In the genomic region with DNA sequence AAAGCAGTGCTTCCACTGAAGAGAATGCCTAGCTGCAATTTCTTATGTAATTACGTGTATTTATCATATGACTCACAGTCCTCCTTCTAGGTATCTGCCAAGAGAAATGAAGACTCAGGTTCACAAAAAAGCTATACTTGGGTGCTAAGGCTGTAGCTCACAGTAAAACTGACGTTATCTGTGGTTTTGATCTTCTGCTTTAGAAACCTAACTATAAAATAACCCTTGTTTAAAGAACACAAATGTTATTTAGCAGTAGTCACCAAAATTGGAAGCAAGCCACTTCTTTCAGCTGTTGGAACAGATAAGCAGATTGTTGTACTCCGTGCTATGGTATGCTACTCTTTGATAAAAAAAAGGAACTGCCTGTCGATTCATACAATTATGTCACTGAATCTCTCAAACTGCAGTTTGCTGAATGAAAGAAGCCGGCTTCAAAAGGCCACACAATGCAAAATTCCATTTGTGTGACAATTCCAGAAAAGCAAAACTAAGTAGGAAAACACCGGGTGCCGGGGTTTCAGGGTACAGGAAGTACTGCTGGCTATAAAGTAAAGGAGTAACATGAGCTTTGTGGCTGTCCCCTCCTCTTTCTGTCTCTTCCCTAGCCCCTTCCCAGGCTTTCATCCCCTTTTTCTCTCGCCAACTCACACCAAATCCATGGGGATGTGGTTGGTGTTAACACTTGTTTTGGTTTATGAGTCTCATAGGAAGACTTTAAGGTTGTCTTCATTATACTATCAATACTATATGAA, we compare ENCODE assay signal across 9 mouse cellular contexts. TPM values are rescaled to one million over a fixed set of nuclear protein-coding genes. Genes with fewer than 3 reads are reported as not detected.
DNase-seq lines count a peak whose midpoint lies in the region; ATAC-seq and TF ChIP-seq lines count a peak whose summit lies in the region.
"Had no signal": no experiment of that assay in that cellular context is flagged by ENCODE, and none has a peak within 500 bp of the region (broad histone marks: within the 10 kb centered on the region; RNA-seq: fewer than 3 reads in every experiment).

No protein-coding gene starts in this region.

- H3K9ac ChIP-seq in heart, embryonic 15.5 days: no peak overlapping the region
- H3K9ac ChIP-seq: neural tube, embryonic 12.5 days had no signal

- peak overlapping the region; percentile 28; the same call in 1 of the 2 replicates for H3K27ac ChIP-seq in layer of hippocampus, adult 2 months
- peak overlapping the region; percentile 64 for H3K27ac ChIP-seq in heart, embryonic 15.5 days
- H3K27ac ChIP-seq: hindbrain, embryonic 10.5 days; neural tube, embryonic 12.5 days had no signal

- peak; percentile 23 to 31 for DNase-seq in layer of hippocampus, adult 2 months (ENCODE audit: low spot score in 2 of 2)
- no peak for DNase-seq in layer of hippocampus, postnatal 36 days
- peak; percentile 7 for DNase-seq in T-cell, adult 2 months (ENCODE audit: low spot score)
- no peak for DNase-seq in right cerebral cortex, postnatal 25 days
- no peak for DNase-seq in thymus, postnatal 0 days (ENCODE audit: low spot score)

- H3K4me1 ChIP-seq in heart, embryonic 15.5 days (replicated peaks): peaks cover 28% of the 10 kb centered on the region

- H3K4me3 ChIP-seq in layer of hippocampus, adult 2 months: no peak overlapping the region
- no peak overlapping the region for H3K4me3 ChIP-seq in heart, embryonic 15.5 days
- H3K4me3 ChIP-seq in myocyte: no peak overlapping the region
- H3K4me3 ChIP-seq: hindbrain, embryonic 10.5 days; neural tube, embryonic 12.5 days had no signal

- no peak overlapping the region for H3ac ChIP-seq in myocyte (ENCODE audit: control insufficient read depth, insufficient read length)

- peaks cover 39% of the 10 kb centered on the region for H3K79me2 ChIP-seq in myocyte (ENCODE audit: control insufficient read depth, insufficient read depth)

- H3K27me3 ChIP-seq in heart, embryonic 15.5 days: no peaks in the 10 kb centered on the region
- H3K27me3 ChIP-seq in myocyte (ENCODE audit: control insufficient read depth, insufficient read depth, insufficient read length): no peaks in the 10 kb centered on the region
- H3K27me3 ChIP-seq: neural tube, embryonic 12.5 days had no signal

- TF ChIP-seq POLR2A in myocyte (IDR thresholded peaks at IDR 0.05; ENCODE audit: insufficient read length, low read depth): no peak

- H3K36me3 ChIP-seq in heart, embryonic 15.5 days: no peaks in the 10 kb centered on the region
- H3K36me3 ChIP-seq in myocyte (ENCODE audit: control insufficient read depth, insufficient read depth): no peaks in the 10 kb centered on the region
- H3K36me3 ChIP-seq: neural tube, embryonic 12.5 days had no signal

- WGBS in heart, embryonic 15.5 days: 22% methylated on average over 8 of the region's 8 CpGs

- no peak for TF ChIP-seq CTCF in layer of hippocampus, adult 2 months (conservative IDR thresholded peaks at IDR 0.05)

- ATAC-seq in heart, embryonic 15.5 days (replicated peaks; ENCODE audit: insufficient number of reproducible peaks, insufficient read depth, low FRiP score, low read depth): no peak

- no peaks in the 10 kb centered on the region for H3K9me3 ChIP-seq in heart, embryonic 15.5 days (replicated peaks)
- H3K9me3 ChIP-seq: hindbrain, embryonic 10.5 days; neural tube, embryonic 12.5 days had no signal

- peak overlapping the region; percentile 33; the same call in 1 of the 2 replicates for H3K4me2 ChIP-seq in heart, embryonic 15.5 days
- peak overlapping the region; percentile 67 for H3K4me2 ChIP-seq in myocyte (ENCODE audit: low read depth)
- H3K4me2 ChIP-seq: neural tube, embryonic 12.5 days had no signal

TF ChIP-seq in myocyte, 11 proteins besides CTCF, POLR2A, EP300 and RAD21:
- no peak for TF ChIP-seq MAX (IDR thresholded peaks at IDR 0.05; ENCODE audit: low read depth)
- peak in 1 of 3 experiments; percentile 41 for TF ChIP-seq MYOD1 (IDR thresholded peaks at IDR 0.05; ENCODE audit: control insufficient read depth in 1 of 3, insufficient read length in 2 of 3, low read depth in 2 of 3)
- TF ChIP-seq CEBPB (IDR thresholded peaks at IDR 0.05; ENCODE audit: insufficient read depth, poor library complexity, severe bottlenecking): no peak

RNA-seq across cellular contexts. Expression of a gene that starts 17.0 kb away (rescaled TPM):
- 1 to 10 TPM; 7.2 to 7.5 TPM for total RNA-seq in layer of hippocampus, adult 2 months (2021)
- 1 to 10 TPM; 8.4 to 8.9 TPM for total RNA-seq in layer of hippocampus, postnatal 36 days (2021)
- 10.6 and 12.6 TPM in 2 replicates for polyA plus RNA-seq in heart, embryonic 15.5 days (2015; fragmentation: Nextera tagmentation; extraction: Ambion mirVana)
- 3.6 TPM for polyA plus RNA-seq in myocyte (2012; fragmentation: generic; extraction: Trizol)
- 9.1 and 9.5 TPM in 2 replicates for polyA plus RNA-seq in thymus, postnatal 0 days (2015; fragmentation: Nextera tagmentation; extraction: Ambion mirVana)

RNA-seq across cellular contexts. Expression of a gene that starts 28.5 kb away (rescaled TPM):
- 100 to 1,000 TPM; 284 to 324 TPM for total RNA-seq in layer of hippocampus, adult 2 months (2021)
- 100 to 1,000 TPM; 323 to 339 TPM for total RNA-seq in layer of hippocampus, postnatal 36 days (2021)
- polyA plus RNA-seq in heart, embryonic 15.5 days (2015; fragmentation: Nextera tagmentation; extraction: Ambion mirVana): 728 and 1,044 TPM in 2 replicates
- polyA plus RNA-seq in myocyte (2012; fragmentation: generic; extraction: Trizol): 246 TPM
- polyA plus RNA-seq in thymus, postnatal 0 days (2015; fragmentation: Nextera tagmentation; extraction: Ambion mirVana): 400 and 489 TPM in 2 replicates

RNA-seq across cellular contexts. Expression of a gene that starts 32.3 kb away (rescaled TPM):
- total RNA-seq in layer of hippocampus, adult 2 months (2021): 10 to 100 TPM; 14.7 to 14.8 TPM
- 10 to 100 TPM; 17.2 to 17.3 TPM for total RNA-seq in layer of hippocampus, postnatal 36 days (2021)
- polyA plus RNA-seq in heart, embryonic 15.5 days (2015; fragmentation: Nextera tagmentation; extraction: Ambion mirVana): 46.0 and 47.8 TPM in 2 replicates
- 13.3 TPM for polyA plus RNA-seq in myocyte (2012; fragmentation: generic; extraction: Trizol)
- 43.2 and 44.9 TPM in 2 replicates for polyA plus RNA-seq in thymus, postnatal 0 days (2015; fragmentation: Nextera tagmentation; extraction: Ambion mirVana)

Comparison
In these comparisons a context has a peak if more than half of its experiments do, and no peak if none do; other contexts are left out.
1. DNase-seq: peak in layer of hippocampus, adult 2 months (2 of 2) and T-cell, adult 2 months (single experiment); none in layer of hippocampus, postnatal 36 days (0 of 2), right cerebral cortex, postnatal 25 days (single experiment) and thymus, postnatal 0 days (single experiment).